Mouse (Mus musculus) heart, postnatal 0 days (tissue): ENCODE data around the gene Tmem176a. TPM values are rescaled to one million over a fixed set of nuclear protein-coding genes. Genes with fewer than 3 reads are reported as not detected.

Source experiments
- ATAC-seq: fragments of 200-750 bp; cut with Nextera tagmentation; 2 replicates; pipeline ENCODE4 v1.8.0; 2017; ENCODE audit warnings: low read depth, moderate number of reproducible peaks, moderate library complexity; ENCODE audit not compliant: insufficient read depth
- DNase-seq: peaks from one replicate; pipeline ENCODE4 v3.0.0-alpha.2; 2016; ENCODE audit warnings: low spot score
- H3K27ac ChIP-seq: fragments of 300-500 bp; sonication (generic); 2 replicates; pipeline ENCODE4 v1.5.1; 2014; ENCODE audit warnings: low read depth, mild to moderate bottlenecking
- H3K27me3 ChIP-seq: fragments of 300-500 bp; sonication (generic); 2 replicates; pipeline ENCODE4 v1.6.1; 2014; ENCODE audit warnings: low read length, mixed read lengths; ENCODE audit not compliant: control insufficient read depth, insufficient read depth
- H3K36me3 ChIP-seq: fragments of 300-500 bp; sonication (generic); replicated peaks from 2 replicates; pipeline ENCODE4 v1.6.1; 2014; ENCODE audit warnings: low read length, mixed read lengths; ENCODE audit not compliant: control insufficient read depth, insufficient read depth
- H3K4me1 ChIP-seq: fragments of 300-500 bp; sonication (generic); 2 replicates; pipeline ENCODE4 v1.6.1; 2014; ENCODE audit warnings: antibody characterized with exemption; ENCODE audit not compliant: control insufficient read depth, insufficient read depth
- H3K4me2 ChIP-seq: fragments of 300-500 bp; sonication (generic); 2 replicates; pipeline ENCODE4 v1.6.1; 2014; ENCODE audit warnings: low read depth, mild to moderate bottlenecking, low read length, moderate library complexity
- H3K4me3 ChIP-seq: fragments of 300-500 bp; sonication (generic); 2 replicates; pipeline ENCODE4 v1.5.1; 2014; ENCODE audit warnings: low read depth, low read length
- H3K9ac ChIP-seq: fragments of 300-500 bp; sonication (generic); replicated peaks from 2 replicates; pipeline ENCODE4 v1.6.1; 2014; ENCODE audit warnings: low read depth, low read length, mixed read lengths
- H3K9me3 ChIP-seq: fragments of 300-500 bp; sonication (generic); replicated peaks from 2 replicates; pipeline ENCODE4 v1.6.1; 2016; ENCODE audit warnings: low read length; ENCODE audit not compliant: control insufficient read depth
- CTCF ChIP-seq: IDR thresholded peaks from 2 replicates; pipeline ENCODE4 v1.5.1; 2016; ENCODE audit warnings: antibody characterized with exemption, control low read depth, low read depth
- EP300 ChIP-seq: IDR thresholded peaks from 2 replicates; pipeline ENCODE4 v1.6.1; 2016; ENCODE audit warnings: antibody characterized with exemption, low read depth
- WGBS: fragments of 180-500 bp; shearing (Covaris S2); extraction: QIAGEN DNeasy Blood & Tissue Kit; methylation state at CpG from one replicate; pipeline ENCODE4 v1.1.7; 2014; 5-methylcytosine and 5-hydroxymethylcytosine counted together
- polyA plus RNA-seq: library from polyadenylated mRNA; unstranded; fragments of >200 nt; fragmentation: Nextera tagmentation; extraction: Ambion mirVana; gene quantifications from 2 replicates; pipeline ENCODE4 v1.2.1, GENCODE M21; 2015
- total RNA-seq: library from RNA; depleted of rRNA; stranded (reverse); fragments of >200 nt; gene quantifications from 2 replicates; pipeline ENCODE4 v1.2.3, GENCODE M21; 2014; ENCODE audit warnings: low replicate concordance; rRNA removed

The Tmem176a gene
- total and polyA plus RNA-seq, 2 experiments from 2014 or later: 53.4 to 54.2 TPM

- DNase-seq (no peak), ATAC-seq (no peak)
- H3K4me2 ChIP-seq: no peak overlapping the region
- TF ChIP-seq CTCF: no peak
- TF ChIP-seq EP300: no peak
- H3K27ac ChIP-seq: no peak overlapping the region
- no peaks in the 10 kb centered on the region for H3K36me3 ChIP-seq
- no peak overlapping the region for H3K4me3 ChIP-seq
- 66% methylated on average over 8 of the region's 8 CpGs for WGBS
- H3K9ac ChIP-seq: no peak overlapping the region
- H3K9me3 ChIP-seq: no peaks in the 10 kb centered on the region
- no peaks in the 10 kb centered on the region for H3K27me3 ChIP-seq
- H3K4me1 ChIP-seq: no peaks in the 10 kb centered on the region
Observed at GRCm38 (mm10) chr6:48894938-48895818, 54.5 kb downstream of the Tmem176a start.

GRCm38 (mm10) chr6:48895941-48896340 is 55.2 kb downstream of the Tmem176a start:
- 79% methylated on average over 5 of the region's 5 CpGs for WGBS
- DNase-seq: no peak
- no peak for TF ChIP-seq EP300
- no peak for TF ChIP-seq CTCF

More at GRCm38 (mm10) chr6:48895941-48896340, 55.2 kb downstream of the Tmem176a start:
- Histone ChIP-seq H3K4me1 (no peaks in the 10 kb centered on the region), H3K9me3 (no peaks in the 10 kb centered on the region), H3K4me3 (no peak overlapping the region), H3K36me3 (no peaks in the 10 kb centered on the region), H3K27me3 (no peaks in the 10 kb centered on the region), H3K4me2 (no peak overlapping the region), H3K9ac (no peak overlapping the region), H3K27ac (no peak overlapping the region)
- no peak for ATAC-seq

Other genes with a start within 250 kb of the Tmem176a start
- gene Repin1, start 247.0 kb upstream of the Tmem176a start, total RNA-seq: 49.7 and 50.3 TPM in 2 replicates
- gene Repin1, start 247.0 kb upstream of the Tmem176a start, polyA plus RNA-seq: 16.6 and 17.5 TPM in 2 replicates
- not detected in 2 replicates for gene Gm44965, start 247.0 kb upstream of the Tmem176a start, total RNA-seq
- not detected in 2 replicates for gene Gm44965, start 247.0 kb upstream of the Tmem176a start, polyA plus RNA-seq
- gene Zfp775, start 238.9 kb upstream of the Tmem176a start, total RNA-seq: 4.0 and 5.1 TPM in 2 replicates
- gene Zfp775, start 238.9 kb upstream of the Tmem176a start, polyA plus RNA-seq: 5.7 and 7.6 TPM in 2 replicates
- 0.38 TPM in 1 of 2 replicates, not detected in the other for gene AI854703, start 214.2 kb upstream of the Tmem176a start, total RNA-seq
- 0.73 and 0.87 TPM in 2 replicates for gene AI854703, start 214.2 kb upstream of the Tmem176a start, polyA plus RNA-seq
- gene Gimap8, start 193.7 kb upstream of the Tmem176a start, total RNA-seq: 0.15 and 3.2 TPM in 2 replicates
- gene Gimap8, start 193.7 kb upstream of the Tmem176a start, polyA plus RNA-seq: 2.6 and 2.7 TPM in 2 replicates
- 1.8 and 4.6 TPM in 2 replicates for gene Gimap9, start 164.8 kb upstream of the Tmem176a start, total RNA-seq
- 4.7 and 5.7 TPM in 2 replicates for gene Gimap9, start 164.8 kb upstream of the Tmem176a start, polyA plus RNA-seq
- gene Gimap4, start 156.4 kb upstream of the Tmem176a start, total RNA-seq: 23.0 and 27.1 TPM in 2 replicates
- 37.4 and 43.8 TPM in 2 replicates for gene Gimap4, start 156.4 kb upstream of the Tmem176a start, polyA plus RNA-seq
- gene Gimap6, start 132.7 kb upstream of the Tmem176a start, total RNA-seq: 38.5 and 39.3 TPM in 2 replicates
- 40.4 and 41.1 TPM in 2 replicates for gene Gimap6, start 132.7 kb upstream of the Tmem176a start, polyA plus RNA-seq
- not detected in 2 replicates for gene Gm28053, start 122.3 kb upstream of the Tmem176a start, total RNA-seq
- 3.0 and 4.1 TPM in 2 replicates for gene Gm28053, start 122.3 kb upstream of the Tmem176a start, polyA plus RNA-seq
- not detected in 2 replicates for gene Gimap7, start 122.3 kb upstream of the Tmem176a start, total RNA-seq
- not detected in 2 replicates for gene Gimap7, start 122.3 kb upstream of the Tmem176a start, polyA plus RNA-seq
- gene Gimap1, start 101.9 kb upstream of the Tmem176a start, total RNA-seq: 14.5 and 19.7 TPM in 2 replicates
- gene Gimap1, start 101.9 kb upstream of the Tmem176a start, polyA plus RNA-seq: 22.7 and 23.1 TPM in 2 replicates
- gene Gimap5, start 94.7 kb upstream of the Tmem176a start, total RNA-seq: 8.4 and 46.7 TPM in 2 replicates
- 8.4 and 12.2 TPM in 2 replicates for gene Gimap5, start 94.7 kb upstream of the Tmem176a start, polyA plus RNA-seq
- gene Gimap3, start 70.1 kb upstream of the Tmem176a start, total RNA-seq: not detected in 2 replicates
- 0.08 TPM in 1 of 2 replicates, not detected in the other for gene Gimap3, start 70.1 kb upstream of the Tmem176a start, polyA plus RNA-seq
- gene Tmem176b, start 577 bp downstream of the Tmem176a start, total RNA-seq: 93.9 and 147 TPM in 2 replicates
- 168 and 184 TPM in 2 replicates for gene Tmem176b, start 577 bp downstream of the Tmem176a start, polyA plus RNA-seq
- gene Aoc1, start 32.0 kb downstream of the Tmem176a start, total RNA-seq: 0.99 TPM in 1 of 2 replicates, not detected in the other
- gene Aoc1, start 32.0 kb downstream of the Tmem176a start, polyA plus RNA-seq: 0.26 TPM in 1 of 2 replicates, not detected in the other
- gene 1600015I10Rik, start 89.0 kb downstream of the Tmem176a start, total RNA-seq: not detected in 2 replicates
- 0.07 and 0.08 TPM in 2 replicates for gene 1600015I10Rik, start 89.0 kb downstream of the Tmem176a start, polyA plus RNA-seq
- gene Doxl2, start 134.0 kb downstream of the Tmem176a start, total RNA-seq: not detected in 2 replicates
- not detected in 2 replicates for gene Doxl2, start 134.0 kb downstream of the Tmem176a start, polyA plus RNA-seq
- gene Svs1, start 145.9 kb downstream of the Tmem176a start, total RNA-seq: not detected in 2 replicates
- gene Svs1, start 145.9 kb downstream of the Tmem176a start, polyA plus RNA-seq: not detected in 2 replicates
- gene Gpnmb, start 195.6 kb downstream of the Tmem176a start, total RNA-seq: 5.1 and 13.7 TPM in 2 replicates
- gene Gpnmb, start 195.6 kb downstream of the Tmem176a start, polyA plus RNA-seq: 4.0 and 7.2 TPM in 2 replicates
- gene Malsu1, start 232.9 kb downstream of the Tmem176a start, total RNA-seq: 20.0 and 35.3 TPM in 2 replicates
- 97.6 and 105 TPM in 2 replicates for gene Malsu1, start 232.9 kb downstream of the Tmem176a start, polyA plus RNA-seq